Mouse (Mus musculus) lung, postnatal 0 days (tissue): ENCODE measurements around the gene Hoxb5. TPM values are rescaled to one million over a fixed set of nuclear protein-coding genes. Genes with fewer than 3 reads are reported as not detected.

Experiments
- ATAC-seq: fragments of 200-750 bp; cut with Nextera tagmentation; 2 replicates; pipeline ENCODE4 v1.8.0; 2017; ENCODE audit warnings: moderate library complexity
- DNase-seq: peaks from one replicate; pipeline ENCODE4 v3.0.0-alpha.2; 2016; ENCODE audit warnings: low spot score
- H3K27ac ChIP-seq: fragments of 300-500 bp; sonication (generic); 2 replicates; pipeline ENCODE4 v1.5.1; 2014; ENCODE audit warnings: antibody characterized with exemption, mild to moderate bottlenecking, low read length, mixed read lengths
- H3K27me3 ChIP-seq: fragments of 300-500 bp; sonication (generic); replicated peaks from 2 replicates; pipeline ENCODE4 v1.6.1; 2014; ENCODE audit warnings: low read length, mixed read lengths; ENCODE audit not compliant: insufficient read depth
- H3K36me3 ChIP-seq: fragments of 300-500 bp; sonication (generic); 2 replicates; pipeline ENCODE4 v1.6.1; 2014; ENCODE audit warnings: low read length, mixed read lengths; ENCODE audit not compliant: insufficient read depth
- H3K4me1 ChIP-seq: fragments of 300-500 bp; sonication (generic); 2 replicates; pipeline ENCODE4 v1.6.1; 2014; ENCODE audit warnings: antibody characterized with exemption, low read depth, low read length, mixed read lengths; ENCODE audit not compliant: insufficient read depth
- H3K4me2 ChIP-seq: fragments of 300-500 bp; sonication (generic); replicated peaks from 2 replicates; pipeline ENCODE4 v1.6.1; 2014; ENCODE audit warnings: low read depth, mild to moderate bottlenecking, low read length, moderate library complexity, mixed read lengths
- H3K4me3 ChIP-seq: fragments of 300-500 bp; sonication (generic); 2 replicates; pipeline ENCODE4 v1.5.1; 2014; ENCODE audit warnings: low read depth, low read length
- H3K9ac ChIP-seq: fragments of 300-500 bp; sonication (generic); replicated peaks from 2 replicates; pipeline ENCODE4 v1.6.1; 2014; ENCODE audit warnings: low read depth, mild to moderate bottlenecking
- H3K9me3 ChIP-seq: fragments of 300-500 bp; sonication (generic); 2 replicates; pipeline ENCODE4 v1.6.1; 2016; ENCODE audit warnings: low read length, mixed read lengths
- CTCF ChIP-seq: IDR thresholded peaks from 2 replicates; pipeline ENCODE4 v1.5.1; 2016; ENCODE audit warnings: antibody characterized with exemption, mild to moderate bottlenecking
- EP300 ChIP-seq: IDR thresholded peaks from 2 replicates; pipeline ENCODE4 v1.6.1; 2016; ENCODE audit warnings: antibody characterized with exemption, mild to moderate bottlenecking, control low read depth
- WGBS: fragments of 180-500 bp; shearing (Covaris S2); extraction: QIAGEN DNeasy Blood & Tissue Kit; methylation state at CpG from one replicate; pipeline ENCODE4 v1.1.7; 2014; 5-methylcytosine and 5-hydroxymethylcytosine counted together
- polyA plus RNA-seq: library from polyadenylated mRNA; unstranded; fragments of >200 nt; fragmentation: Nextera tagmentation; extraction: Ambion mirVana; gene quantifications from 2 replicates; pipeline ENCODE4 v1.2.1, GENCODE M21; 2015

The Hoxb5 gene
- polyA plus RNA-seq, 1 experiment from 2014 or later = 16.8 TPM

DNA sequence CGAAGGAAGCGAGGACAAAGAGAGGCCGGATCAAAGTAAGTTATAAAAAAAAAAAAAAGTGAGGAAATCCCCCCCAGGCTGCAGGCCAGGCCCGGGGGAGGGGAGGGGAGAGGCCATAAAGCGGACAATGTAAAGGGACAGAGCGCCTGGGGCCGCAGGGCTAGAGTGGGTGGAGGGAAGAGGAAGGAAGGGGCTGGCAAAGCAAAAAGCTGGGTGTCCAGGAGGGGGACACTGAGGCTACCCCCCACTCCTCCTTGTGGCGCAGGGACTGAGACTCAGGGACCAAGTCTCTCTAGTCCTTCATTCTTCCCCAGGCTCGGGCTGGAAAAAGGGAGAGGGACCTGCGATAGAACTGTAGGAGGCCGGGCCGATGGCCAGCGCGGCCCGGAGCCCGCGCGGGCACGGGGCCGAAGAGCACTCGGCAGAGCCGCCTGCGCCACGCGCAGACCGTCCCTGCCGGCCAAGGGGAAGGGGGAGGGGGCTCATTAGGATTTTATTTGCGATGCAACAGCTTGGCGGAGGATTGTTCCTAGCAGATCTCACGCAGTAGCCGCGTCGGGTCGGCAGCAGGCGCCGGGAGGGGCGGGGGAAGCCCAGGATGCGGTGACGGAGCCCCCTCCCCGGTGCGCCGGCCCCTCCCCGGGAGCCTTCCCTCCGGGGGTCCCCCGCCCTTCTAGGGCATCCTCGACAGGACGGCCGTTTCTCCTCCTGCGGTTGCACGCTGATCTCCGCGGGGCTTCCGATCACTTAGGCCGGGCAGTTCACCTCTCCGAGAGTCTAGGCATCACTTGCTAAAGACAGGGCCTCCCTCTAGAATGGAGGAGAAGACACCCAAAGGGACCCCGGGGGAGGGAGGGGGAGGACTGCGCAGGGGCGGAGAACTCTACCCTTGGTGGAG is 30.9 kb upstream of the Hoxb5 start:
- DNase-seq (no peak), ATAC-seq (peak; percentile 32)
- peaks cover 96% of the 10 kb centered on the region for H3K27me3 ChIP-seq
- TF ChIP-seq EP300 (no peak), CTCF (no peak)
- H3K4me2 ChIP-seq = peak overlapping the region; percentile 50
- H3K36me3 ChIP-seq = no peaks in the 10 kb centered on the region
- under 1% methylated on average over 56 of the region's 58 CpGs for WGBS
- no peak overlapping the region for H3K9ac ChIP-seq
- peaks cover 10% of the 10 kb centered on the region; the same call in 1 of the 2 replicates for H3K4me1 ChIP-seq
- H3K4me3 ChIP-seq = peak overlapping the region; percentile 32
- no peak overlapping the region for H3K27ac ChIP-seq
- H3K9me3 ChIP-seq = no peaks in the 10 kb centered on the region

DNA sequence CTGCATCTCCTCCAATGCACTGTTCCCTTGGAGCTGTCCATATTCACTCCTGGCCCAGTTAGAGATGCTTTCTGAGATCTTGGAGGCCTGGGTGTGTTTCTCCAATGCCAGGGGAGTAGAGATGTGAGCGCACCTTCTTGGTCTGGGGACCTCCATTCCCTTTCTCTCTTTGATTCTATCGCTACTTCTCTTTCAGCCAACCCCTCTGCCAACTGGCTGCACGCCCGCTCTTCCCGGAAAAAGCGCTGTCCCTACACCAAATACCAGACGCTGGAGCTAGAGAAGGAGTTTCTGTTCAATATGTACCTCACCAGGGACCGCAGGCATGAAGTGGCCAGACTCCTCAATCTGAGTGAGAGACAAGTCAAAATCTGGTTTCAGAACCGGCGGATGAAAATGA is 28.7 kb upstream of the Hoxb5 start:
- TF ChIP-seq CTCF = no peak
- TF ChIP-seq EP300 = no peak
- DNase-seq = no peak
- Histone ChIP-seq H3K36me3 (no peaks in the 10 kb centered on the region), H3K4me2 (no peak overlapping the region), H3K4me1 (peaks cover 10% of the 10 kb centered on the region; the same call in 1 of the 2 replicates), H3K4me3 (no peak overlapping the region), H3K9ac (no peak overlapping the region), H3K27me3 (peaks cover 99% of the 10 kb centered on the region), H3K27ac (no peak overlapping the region), H3K9me3 (no peaks in the 10 kb centered on the region)
- WGBS = 8% methylated on average over 10 of the region's 10 CpGs
- ATAC-seq = no peak

DNA sequence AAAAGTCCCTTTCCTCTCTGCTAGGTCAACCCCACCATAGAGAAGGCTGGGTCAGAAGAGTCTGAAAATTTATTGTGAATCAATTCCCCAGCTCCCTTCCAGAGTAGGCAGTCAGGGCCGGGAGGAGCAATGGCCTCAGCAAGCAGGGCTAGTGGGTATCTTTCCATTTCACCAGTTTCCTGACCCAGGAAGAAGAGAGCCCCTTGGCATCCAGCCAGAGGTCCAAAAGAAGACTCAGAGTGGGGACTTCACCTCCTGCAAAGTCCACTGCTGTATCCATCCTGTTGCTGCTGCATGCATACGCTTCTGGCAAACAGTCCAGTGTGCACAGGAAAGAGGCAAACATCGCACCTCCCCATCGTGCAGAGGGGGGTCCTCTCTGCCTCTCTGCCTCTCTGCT is 27.2 kb upstream of the Hoxb5 start:
- no peak overlapping the region for H3K4me2 ChIP-seq
- H3K9me3 ChIP-seq = no peaks in the 10 kb centered on the region
- H3K4me1 ChIP-seq = peaks cover 8% of the 10 kb centered on the region; the same call in 1 of the 2 replicates
- H3K4me3 ChIP-seq = no peak overlapping the region
- H3K9ac ChIP-seq = no peak overlapping the region
- no peak for TF ChIP-seq CTCF
- no peak for TF ChIP-seq EP300
- DNase-seq = no peak
- no peak overlapping the region for H3K27ac ChIP-seq
- 7% methylated on average over 4 of the region's 4 CpGs for WGBS
- ATAC-seq = no peak
- no peaks in the 10 kb centered on the region for H3K36me3 ChIP-seq
- peaks cover 92% of the 10 kb centered on the region for H3K27me3 ChIP-seq

DNA sequence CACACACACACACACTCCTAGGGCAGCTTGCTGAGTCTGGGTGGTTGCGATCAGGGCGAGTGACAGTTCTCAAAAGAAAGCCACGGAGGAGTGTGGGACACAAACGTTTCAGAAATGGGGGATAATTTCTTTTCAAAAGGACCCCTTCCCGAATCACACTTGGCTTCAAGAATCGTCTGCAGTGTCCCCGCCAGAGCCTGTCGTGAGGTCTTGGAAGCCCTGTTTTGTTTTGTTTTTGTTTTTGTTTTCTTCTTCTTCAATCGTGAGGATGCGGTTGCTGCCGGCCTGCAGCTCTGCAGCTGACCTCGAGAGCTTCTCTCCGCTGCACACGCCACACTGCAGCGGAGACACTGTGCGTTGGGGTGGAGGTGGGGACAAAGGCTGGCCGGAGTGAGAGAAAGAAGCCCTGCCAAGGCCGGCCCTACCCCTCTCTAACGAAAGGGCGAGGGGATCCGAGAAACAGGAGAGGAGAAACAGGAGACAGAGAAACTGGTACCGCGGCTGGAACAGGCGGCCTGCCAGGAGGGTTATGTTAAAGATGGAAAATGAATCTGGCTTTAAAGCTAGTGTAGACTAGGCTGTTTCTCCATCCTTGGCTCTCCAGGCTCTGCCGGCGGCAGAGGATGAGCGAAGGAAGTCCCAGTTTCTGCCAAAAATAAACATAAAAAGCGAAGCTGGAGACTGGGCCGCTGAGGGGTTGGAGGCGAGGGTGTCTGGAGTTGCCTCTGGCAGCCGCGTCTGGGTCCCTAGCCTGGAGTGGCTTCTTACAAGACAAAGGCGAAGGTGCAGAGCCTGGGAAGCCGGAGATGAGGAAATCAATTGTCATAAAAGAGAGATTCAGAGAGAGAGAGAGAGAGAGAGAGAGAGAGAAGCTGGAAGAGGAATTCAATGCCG is 25.7 kb upstream of the Hoxb5 start:
- Histone ChIP-seq H3K9me3 (no peaks in the 10 kb centered on the region), H3K27me3 (peaks cover 87% of the 10 kb centered on the region), H3K4me1 (no peaks in the 10 kb centered on the region), H3K9ac (no peak overlapping the region), H3K4me3 (no peak overlapping the region), H3K36me3 (no peaks in the 10 kb centered on the region), H3K27ac (no peak overlapping the region), H3K4me2 (no peak overlapping the region)
- 3% methylated on average over 35 of the region's 35 CpGs for WGBS
- TF ChIP-seq EP300 = no peak
- no peak for TF ChIP-seq CTCF
- DNase-seq = no peak
- ATAC-seq = no peak

DNA sequence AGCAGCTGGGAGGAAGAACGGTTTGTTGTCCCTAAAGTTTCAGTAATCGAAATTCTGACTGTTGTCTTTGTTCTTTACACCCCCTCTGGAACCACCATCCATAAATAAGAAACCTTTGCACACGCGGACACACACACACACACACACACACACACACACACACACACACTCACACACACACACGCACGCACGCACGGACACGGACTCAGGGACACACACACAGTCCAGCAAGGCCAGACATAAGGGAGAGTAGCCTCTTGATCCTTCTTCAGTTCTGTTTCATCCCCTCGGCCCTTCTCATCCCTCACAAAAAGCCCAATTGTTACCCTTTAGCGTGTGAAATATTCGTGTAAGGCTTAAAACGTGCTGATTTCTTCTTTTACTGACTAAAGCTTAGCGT is 24.8 kb upstream of the Hoxb5 start:
- DNase-seq (no peak), ATAC-seq (no peak)
- Histone ChIP-seq H3K27ac (no peak overlapping the region), H3K4me3 (no peak overlapping the region), H3K36me3 (no peaks in the 10 kb centered on the region), H3K9me3 (no peaks in the 10 kb centered on the region), H3K4me2 (no peak overlapping the region), H3K27me3 (peaks cover 87% of the 10 kb centered on the region), H3K4me1 (no peaks in the 10 kb centered on the region), H3K9ac (no peak overlapping the region)
- TF ChIP-seq EP300 (no peak), CTCF (no peak)
- 19% methylated on average over 14 of the region's 14 CpGs for WGBS

DNA sequence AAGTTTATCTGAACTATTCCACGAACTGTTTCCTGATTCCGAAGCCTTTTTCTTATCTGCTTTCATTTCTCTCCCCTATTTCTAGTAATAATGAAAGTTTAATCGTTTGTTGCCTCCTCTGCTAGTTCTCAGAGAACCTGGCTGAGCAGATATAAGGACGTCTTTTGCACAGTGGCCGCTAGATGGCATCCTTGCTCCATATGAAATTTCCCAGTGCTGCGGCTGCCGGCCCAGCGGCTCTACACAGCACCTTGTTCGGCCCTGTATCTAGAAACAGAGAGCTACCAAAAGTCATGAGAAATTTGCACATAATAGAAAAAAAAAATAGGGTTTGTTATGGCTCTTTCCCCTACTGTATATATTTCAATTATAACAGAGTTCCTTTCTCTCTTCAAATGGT is 24.4 kb upstream of the Hoxb5 start:
- no peaks in the 10 kb centered on the region for H3K4me1 ChIP-seq
- H3K4me2 ChIP-seq = no peak overlapping the region
- TF ChIP-seq CTCF (peak; percentile 86), EP300 (no peak)

More for the DNA sequence above, 24.4 kb upstream of the Hoxb5 start:
- under 1% methylated on average over 9 of the region's 9 CpGs for WGBS
- Histone ChIP-seq H3K9ac (no peak overlapping the region), H3K27me3 (peaks cover 83% of the 10 kb centered on the region), H3K36me3 (no peaks in the 10 kb centered on the region), H3K27ac (no peak overlapping the region), H3K9me3 (no peaks in the 10 kb centered on the region), H3K4me3 (no peak overlapping the region)
- ATAC-seq (peak; percentile 80), DNase-seq (peak; percentile 89)
